Mouse (Mus musculus) lung, adult 2 months (tissue): Measurements from ENCODE around the gene Fam118b.

ENCODE experiments used
- CTCF ChIP-seq: fragments of 200-500 bp; IDR thresholded peaks from 2 replicates; pipeline ENCODE4 v1.5.1; 2011; ENCODE audit warnings: mild to moderate bottlenecking, low read length, control low read depth; ENCODE audit not compliant: insufficient read depth
- POLR2A ChIP-seq: fragments of 200-500 bp; IDR thresholded peaks from 2 replicates; pipeline ENCODE4 v1.6.1; 2011; ENCODE audit warnings: low read depth, mild to moderate bottlenecking, control low read depth, low read length, borderline replicate concordance; ENCODE audit errors: extremely low read depth

- TF ChIP-seq CTCF (no peak), POLR2A (no peak)
These were observed 25.9 kb upstream of the Fam118b start for GRCm38 (mm10) chr9:35293465-35293864.
